Mouse (Mus musculus): ENCODE results near the gene Prkce. TPM values are rescaled to one million over a fixed set of nuclear protein-coding genes. Genes with fewer than 3 reads are reported as not detected.

The Prkce gene
- total RNA-seq, 2 experiments from 2014 or later: 0.34 to 2.7 TPM

- ATAC-seq (replicated peaks; ENCODE audit: low FRiP score, poor library complexity, severe bottlenecking): no peak
Observed at GRCm38 (mm10) chr17:86492376-86492775, 324.8 kb downstream of the Prkce start.

GRCm38 (mm10) chr17:86493891-86494420, 326.4 kb downstream of the Prkce start:
- no peak for ATAC-seq (replicated peaks; ENCODE audit: low FRiP score, poor library complexity, severe bottlenecking)

- no peak for ATAC-seq (replicated peaks; ENCODE audit: low FRiP score, poor library complexity, severe bottlenecking)
Observed at GRCm38 (mm10) chr17:86494494-86494893, 326.9 kb downstream of the Prkce start.

- ATAC-seq (replicated peaks; ENCODE audit: low FRiP score, poor library complexity, severe bottlenecking): no peak
Observed at GRCm38 (mm10) chr17:86494895-86495294, 327.3 kb downstream of the Prkce start.

- no peak for ATAC-seq (replicated peaks; ENCODE audit: low FRiP score, poor library complexity, severe bottlenecking)
Observed at GRCm38 (mm10) chr17:86496123-86496771, 328.7 kb downstream of the Prkce start.

- ATAC-seq (replicated peaks; ENCODE audit: low FRiP score, poor library complexity, severe bottlenecking): no peak
Observed at GRCm38 (mm10) chr17:86497302-86497701, 329.7 kb downstream of the Prkce start.

- no peak for ATAC-seq (replicated peaks; ENCODE audit: low FRiP score, poor library complexity, severe bottlenecking)
Observed at GRCm38 (mm10) chr17:86499359-86500045, 331.9 kb downstream of the Prkce start.

GRCm38 (mm10) chr17:86501393-86501792, 333.8 kb downstream of the Prkce start:
- no peak for ATAC-seq (replicated peaks; ENCODE audit: low FRiP score, poor library complexity, severe bottlenecking)

GRCm38 (mm10) chr17:86503208-86503897, 335.8 kb downstream of the Prkce start:
- no peak for ATAC-seq (replicated peaks; ENCODE audit: low FRiP score, poor library complexity, severe bottlenecking)

GRCm38 (mm10) chr17:86505183-86505631, 337.6 kb downstream of the Prkce start, which contains the start of gene Gm10309:
Gm10309 (minus strand) TSS chr17:86505232.
- no peak for ATAC-seq (replicated peaks; ENCODE audit: low FRiP score, poor library complexity, severe bottlenecking)

- ATAC-seq (replicated peaks; ENCODE audit: low FRiP score, poor library complexity, severe bottlenecking): no peak
Observed at GRCm38 (mm10) chr17:86506881-86507280, 339.3 kb downstream of the Prkce start.

- ATAC-seq (replicated peaks; ENCODE audit: low FRiP score, poor library complexity, severe bottlenecking): no peak
Observed at GRCm38 (mm10) chr17:86507342-86508211, 340.0 kb downstream of the Prkce start.

- no peak for ATAC-seq (replicated peaks; ENCODE audit: low FRiP score, poor library complexity, severe bottlenecking)
Observed at GRCm38 (mm10) chr17:86508212-86508490, 340.6 kb downstream of the Prkce start.

- ATAC-seq (replicated peaks; ENCODE audit: low FRiP score, poor library complexity, severe bottlenecking): no peak
Observed at GRCm38 (mm10) chr17:86509871-86510270, 342.3 kb downstream of the Prkce start.

- ATAC-seq (replicated peaks; ENCODE audit: low FRiP score, poor library complexity, severe bottlenecking): no peak
Observed at GRCm38 (mm10) chr17:86514974-86515620, 347.5 kb downstream of the Prkce start.

GRCm38 (mm10) chr17:86516630-86517029, 349.0 kb downstream of the Prkce start:
- ATAC-seq (replicated peaks; ENCODE audit: low FRiP score, poor library complexity, severe bottlenecking): no peak

- ATAC-seq (replicated peaks; ENCODE audit: low FRiP score, poor library complexity, severe bottlenecking): no peak
Observed at GRCm38 (mm10) chr17:86518604-86519003, 351.0 kb downstream of the Prkce start.

GRCm38 (mm10) chr17:86521252-86521651, 353.7 kb downstream of the Prkce start:
- ATAC-seq (replicated peaks; ENCODE audit: low FRiP score, poor library complexity, severe bottlenecking): no peak

GRCm38 (mm10) chr17:86522649-86523048, 355.1 kb downstream of the Prkce start:
- no peak for ATAC-seq (replicated peaks; ENCODE audit: low FRiP score, poor library complexity, severe bottlenecking)
